Mouse (Mus musculus): Measurements from ENCODE around the gene Supt20. TPM values are rescaled to one million over a fixed set of nuclear protein-coding genes. Genes with fewer than 3 reads are reported as not detected.

The Supt20 gene
- total and polyA plus RNA-seq, 3 experiments = 31.6 to 66.6 TPM; not detected in 1

- no peak for DNase-seq (ENCODE audit: low read depth, low spot score)
Observed at GRCm38 (mm10) chr3:54676818-54677217, 15.8 kb upstream of the Supt20 start.

DNA sequence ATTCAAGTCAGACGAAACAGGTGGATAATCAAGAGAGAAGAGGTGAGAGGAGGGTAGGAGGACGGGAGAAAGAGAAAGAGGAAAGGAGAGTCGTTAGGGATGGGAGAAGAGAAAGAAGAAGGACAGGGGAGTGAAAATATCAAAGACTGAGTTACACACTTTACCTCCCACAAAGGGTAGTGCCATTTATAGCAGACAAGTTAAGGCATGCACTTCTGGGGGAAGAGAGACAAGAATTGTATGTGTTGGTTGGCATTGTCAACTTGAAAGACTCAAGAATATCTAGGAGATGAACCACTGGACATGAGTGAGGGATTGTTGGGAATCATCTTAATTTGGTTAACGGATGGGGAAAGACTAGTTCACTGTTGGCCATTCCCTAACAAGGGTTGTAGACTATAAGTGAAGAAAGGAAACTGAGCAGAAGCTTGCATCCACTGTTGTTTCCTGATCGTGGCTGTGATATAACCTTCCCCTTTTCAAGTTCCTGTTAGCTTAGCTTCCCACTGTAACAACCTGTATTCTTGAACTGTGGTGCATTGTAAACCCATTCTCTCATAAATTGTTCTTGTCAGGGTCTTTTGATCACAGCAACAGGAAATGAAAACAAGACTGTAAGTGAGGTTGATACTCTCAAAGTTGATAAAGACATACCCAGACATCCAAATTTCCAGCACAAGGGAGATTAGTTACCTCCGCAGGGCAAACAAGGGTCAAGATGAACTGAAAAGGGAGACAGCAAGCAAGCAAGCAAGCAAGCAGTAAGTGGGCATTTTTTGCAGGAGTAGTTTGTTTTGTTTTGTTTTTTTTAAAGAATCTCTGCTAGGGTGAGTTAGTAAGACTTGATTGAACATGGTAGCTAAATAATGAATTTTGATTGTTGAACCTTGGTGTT, 11.1 kb upstream of the Supt20 start:
- no peaks in the 10 kb centered on the region for H3K9me3 ChIP-seq (replicated peaks; ENCODE audit: insufficient read depth, low read length)
- peaks cover 0 to 4% of the 10 kb centered on the region in 2 experiments; a peak in 1 of 4 replicates for H3K4me1 ChIP-seq (ENCODE audit: control insufficient read depth in 1 of 2, insufficient read depth in 2 of 2, low read length in 2 of 2)
- H3K27ac ChIP-seq (ENCODE audit: control insufficient read depth, low read depth, low read length) = no peak overlapping the region
- no peak overlapping the region for H3K4me3 ChIP-seq (ENCODE audit: control insufficient read depth in 1 of 2, insufficient read depth in 1 of 2, low read depth in 2 of 2, low read length in 2 of 2)
- H3K9ac ChIP-seq (ENCODE audit: control insufficient read depth, low read depth, low read length, poor library complexity, severe bottlenecking) = no peak overlapping the region
- peak; percentile 33 for DNase-seq (ENCODE audit: low read depth, low spot score)
- no peaks in the 10 kb centered on the region for H3K79me2 ChIP-seq (ENCODE audit: control insufficient read depth, insufficient read depth, low read length, poor library complexity)
- no peaks in the 10 kb centered on the region for H3K27me3 ChIP-seq (ENCODE audit: control insufficient read depth in 1 of 2, insufficient read depth in 2 of 2, low read length in 2 of 2)
- H3K36me3 ChIP-seq (ENCODE audit: control insufficient read depth in 1 of 2, insufficient read depth in 2 of 2, low read length in 2 of 2) = no peaks in the 10 kb centered on the region; a peak in 1 of 4 replicates
- TF ChIP-seq JUND (IDR thresholded peaks at IDR 0.05; ENCODE audit: low read depth, low read length) (no peak), EP300 (IDR thresholded peaks at IDR 0.05; ENCODE audit: low read depth in 1 of 2, low read length in 2 of 2) (0 out of 4 replicates have a peak, but pooled peaks of 1 of the 2 experiments have one; percentile 12), BHLHE40 (IDR thresholded peaks at IDR 0.05; ENCODE audit: borderline replicate concordance, low read depth, low read length) (no peak)

More at GRCm38 (mm10) chr3:54676818-54677217, 15.8 kb upstream of the Supt20 start:
- H3K9ac ChIP-seq (ENCODE audit: control insufficient read depth, low read depth, low read length, poor library complexity, severe bottlenecking) = no peak overlapping the region
- no peaks in the 10 kb centered on the region for H3K9me3 ChIP-seq (replicated peaks; ENCODE audit: insufficient read depth, low read length)
- H3K27me3 ChIP-seq (ENCODE audit: control insufficient read depth in 1 of 2, insufficient read depth in 2 of 2, low read length in 2 of 2) = no peaks in the 10 kb centered on the region; a peak in 1 of 4 replicates
- H3K27ac ChIP-seq (ENCODE audit: control insufficient read depth, low read depth, low read length) = no peak overlapping the region
- TF ChIP-seq USF2 (IDR thresholded peaks at IDR 0.05; ENCODE audit: borderline replicate concordance in 1 of 2, insufficient read depth in 1 of 2, low read depth in 1 of 2, low read length in 2 of 2) (no peak), E2F4 (IDR thresholded peaks at IDR 0.05; ENCODE audit: borderline replicate concordance, low read depth, low read length) (no peak), CHD2 (IDR thresholded peaks at IDR 0.05; ENCODE audit: low read length) (no peak), CHD1 (IDR thresholded peaks at IDR 0.05; ENCODE audit: low read depth, low read length) (no peak), ZKSCAN1 (IDR thresholded peaks at IDR 0.05; ENCODE audit: low read depth, low read length) (no peak), SMC3 (IDR thresholded peaks at IDR 0.05; ENCODE audit: low read depth, low read length) (no peak), BHLHE40 (IDR thresholded peaks at IDR 0.05; ENCODE audit: borderline replicate concordance, low read depth, low read length) (no peak), POLR2AphosphoS5 (IDR thresholded peaks at IDR 0.05; ENCODE audit: borderline replicate concordance, low read depth, low read length) (no peak), MYC (IDR thresholded peaks at IDR 0.05; ENCODE audit: low read depth, low read length) (no peak)
- H3K36me3 ChIP-seq (ENCODE audit: control insufficient read depth in 1 of 2, insufficient read depth in 2 of 2, low read length in 2 of 2) = no peaks in the 10 kb centered on the region; a peak in 1 of 4 replicates
- H3K4me1 ChIP-seq (ENCODE audit: control insufficient read depth in 1 of 2, insufficient read depth in 2 of 2, low read length in 2 of 2) = 0 out of 4 replicates have a peak, but pooled peaks cover 0 to 4% of the 10 kb centered on the region in 2 experiments
- no peaks in the 10 kb centered on the region for H3K79me2 ChIP-seq (ENCODE audit: control insufficient read depth, insufficient read depth, low read length, poor library complexity)
- H3K4me3 ChIP-seq (ENCODE audit: control insufficient read depth in 1 of 2, insufficient read depth in 1 of 2, low read depth in 2 of 2, low read length in 2 of 2) = no peak overlapping the region

GRCm38 (mm10) chr3:54685202-54685601, 7.4 kb upstream of the Supt20 start:
- H3K9ac ChIP-seq (ENCODE audit: control insufficient read depth, low read depth, low read length, poor library complexity, severe bottlenecking) = no peak overlapping the region
- no peak for DNase-seq (ENCODE audit: low read depth, low spot score)
- H3K27me3 ChIP-seq (ENCODE audit: control insufficient read depth in 1 of 2, insufficient read depth in 2 of 2, low read length in 2 of 2) = no peaks in the 10 kb centered on the region
- H3K36me3 ChIP-seq (ENCODE audit: control insufficient read depth in 1 of 2, insufficient read depth in 2 of 2, low read length in 2 of 2) = no peaks in the 10 kb centered on the region; a peak in 1 of 4 replicates
- peaks cover 0 to 4% of the 10 kb centered on the region in 2 experiments; a peak in 1 of 4 replicates for H3K4me1 ChIP-seq (ENCODE audit: control insufficient read depth in 1 of 2, insufficient read depth in 2 of 2, low read length in 2 of 2)
- H3K9me3 ChIP-seq (replicated peaks; ENCODE audit: insufficient read depth, low read length) = no peaks in the 10 kb centered on the region
- H3K27ac ChIP-seq (ENCODE audit: control insufficient read depth, low read depth, low read length) = no peak overlapping the region
- H3K79me2 ChIP-seq (ENCODE audit: control insufficient read depth, insufficient read depth, low read length, poor library complexity) = no peaks in the 10 kb centered on the region
- no peak for TF ChIP-seq BHLHE40 (IDR thresholded peaks at IDR 0.05; ENCODE audit: borderline replicate concordance, low read depth, low read length)
- no peak for TF ChIP-seq UBTF (IDR thresholded peaks at IDR 0.05; ENCODE audit: borderline replicate concordance, insufficient read depth, low read depth, low read length)
- TF ChIP-seq TBP (IDR thresholded peaks at IDR 0.05; ENCODE audit: low read depth, low read length) = peak; percentile 65
- no peak for TF ChIP-seq MYC (IDR thresholded peaks at IDR 0.05; ENCODE audit: low read depth, low read length)
- H3K4me3 ChIP-seq (ENCODE audit: control insufficient read depth in 1 of 2, insufficient read depth in 1 of 2, low read depth in 2 of 2, low read length in 2 of 2) = no peak overlapping the region
